Mouse (Mus musculus): ENCODE results near the gene Cald1.
A peak's percentile ranks its signal among the peaks of the same experiment; 100 is the strongest.

Cald1 gene

DNA sequence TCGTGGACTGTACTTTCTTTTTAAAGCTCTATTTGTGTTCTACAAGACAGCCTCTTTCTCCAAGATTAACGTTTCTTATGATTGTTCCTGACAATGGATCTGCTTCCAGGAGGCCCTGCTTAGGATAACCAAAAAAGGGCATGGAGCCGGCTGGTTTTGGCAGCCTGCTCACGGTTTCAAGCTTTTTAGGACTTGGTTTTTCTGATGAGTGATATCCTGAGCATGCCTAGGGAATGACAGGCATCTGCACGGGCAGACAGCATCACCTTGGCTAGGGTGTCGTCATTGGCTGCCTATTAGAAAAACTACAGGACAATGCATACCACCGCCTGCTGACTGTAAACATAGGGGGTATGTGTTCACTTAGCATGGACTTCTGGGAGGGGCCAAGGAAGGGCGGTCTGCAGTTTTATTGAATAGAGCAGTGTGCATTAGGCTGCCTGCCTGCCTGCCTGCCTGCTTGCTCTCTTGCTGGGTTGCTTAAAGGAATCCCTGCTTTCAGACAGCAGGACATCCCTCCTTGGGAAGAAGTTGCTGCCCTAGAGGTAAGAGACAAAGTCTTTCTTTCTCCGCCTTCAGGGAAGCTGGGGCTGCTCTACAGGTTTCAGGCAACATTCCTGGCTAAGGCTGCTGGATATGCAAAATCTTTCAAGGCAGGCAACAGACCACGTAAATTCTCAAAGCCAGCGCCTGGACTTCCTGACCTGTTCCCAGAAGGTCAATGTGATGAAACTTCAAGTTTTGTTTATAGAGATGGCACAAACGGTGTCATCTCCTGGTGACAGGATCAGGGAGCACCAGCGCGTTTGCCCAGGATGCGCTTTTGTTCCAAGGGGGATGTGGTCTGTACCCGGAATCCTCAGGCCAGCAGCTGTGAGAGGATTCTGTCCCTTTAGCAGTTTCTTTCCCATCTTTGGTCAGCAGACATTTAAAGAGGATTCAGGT, at the start of gene Cald1:
Gene Cald1 (plus strand): TSS at position 380 of the 945 bp plus-strand sequence.
- DNase-seq: peak; percentile 70 to 71

DNA sequence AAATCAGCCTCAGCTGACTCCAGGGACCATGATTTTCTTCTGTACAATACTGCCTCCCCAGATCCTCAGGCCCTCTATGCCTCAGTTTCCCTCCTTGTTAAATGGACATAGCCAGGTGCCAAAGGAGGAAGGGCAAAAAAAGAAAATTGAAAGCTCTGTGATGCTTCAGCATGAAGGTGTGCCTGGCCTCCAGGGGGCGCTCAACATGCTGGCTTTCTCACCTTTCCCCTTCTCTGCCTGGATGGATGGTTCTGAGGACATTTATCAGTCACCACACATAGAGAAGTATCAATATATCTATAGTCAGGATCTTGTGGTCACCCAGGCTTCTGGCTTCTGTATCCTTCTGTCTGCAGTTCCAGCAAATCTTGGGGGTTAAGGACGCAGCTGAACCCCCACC, 49.3 kb upstream of the Cald1 start:
- DNase-seq: peak; percentile 65 to 84

DNA sequence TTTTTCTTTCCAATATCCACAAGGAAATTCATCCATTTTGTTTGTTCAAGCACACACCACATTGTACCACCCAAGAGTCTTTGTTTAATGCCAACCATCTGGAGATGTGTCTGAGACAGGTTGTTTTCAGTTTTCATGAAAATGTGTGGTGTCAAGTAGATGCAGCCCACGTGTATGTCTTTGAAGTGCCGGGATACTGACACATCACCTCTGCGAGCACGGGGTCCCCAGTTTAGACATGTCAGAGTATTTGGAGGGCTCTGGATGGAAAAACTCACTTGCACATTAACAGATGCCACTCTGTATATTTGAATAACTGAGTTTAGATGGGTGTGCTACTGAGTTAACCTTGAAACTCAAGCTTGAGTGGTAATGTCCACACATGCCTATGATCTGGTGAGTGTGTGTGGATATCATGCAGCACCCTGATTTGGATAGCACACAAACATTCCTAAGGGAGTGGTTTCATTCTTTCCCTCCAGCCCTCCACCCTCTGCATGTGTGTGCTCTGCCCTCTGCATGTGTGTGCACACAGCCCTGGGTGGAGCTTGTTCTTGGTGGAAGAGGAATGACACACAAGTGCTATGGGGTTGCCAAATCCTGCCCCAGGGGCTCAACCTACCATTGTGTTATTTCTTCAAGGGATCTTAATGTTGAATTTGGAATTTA, 45.7 kb upstream of the Cald1 start:
- DNase-seq: no peak

DNA sequence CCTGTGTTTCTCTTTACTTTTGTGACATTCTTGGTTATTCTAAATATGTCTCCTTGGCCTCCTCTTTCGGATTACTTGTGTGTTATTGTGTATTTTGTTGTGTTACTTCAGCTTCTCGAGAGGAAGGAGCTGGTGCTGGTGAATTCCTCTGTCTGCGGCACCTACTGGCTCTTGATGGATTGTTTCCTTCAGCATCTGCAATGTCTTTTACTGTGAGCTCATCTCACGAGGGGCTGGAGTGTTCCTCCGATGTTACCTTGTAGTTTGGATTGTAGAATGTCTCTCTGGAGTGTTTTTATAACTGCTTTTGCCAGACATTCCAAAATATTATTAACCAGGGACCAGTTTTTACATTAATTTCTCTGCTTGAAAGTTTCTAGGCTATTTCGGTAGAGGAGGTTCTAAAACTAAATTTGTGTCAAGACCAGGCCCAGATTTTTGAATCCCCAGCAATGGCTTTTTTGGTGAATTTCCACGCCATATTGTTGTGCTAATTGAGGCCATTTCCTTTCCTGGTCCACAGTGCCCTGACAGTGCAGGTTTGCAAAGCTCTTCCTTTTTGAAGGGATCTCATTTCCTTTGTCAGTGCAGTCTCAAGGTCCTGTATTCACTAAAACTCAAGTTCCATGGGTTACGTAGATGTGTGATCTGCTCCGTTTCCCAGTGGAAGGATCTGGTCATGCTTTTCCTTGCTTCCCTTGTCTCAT, 43.9 kb upstream of the Cald1 start:
- no peak for DNase-seq

DNA sequence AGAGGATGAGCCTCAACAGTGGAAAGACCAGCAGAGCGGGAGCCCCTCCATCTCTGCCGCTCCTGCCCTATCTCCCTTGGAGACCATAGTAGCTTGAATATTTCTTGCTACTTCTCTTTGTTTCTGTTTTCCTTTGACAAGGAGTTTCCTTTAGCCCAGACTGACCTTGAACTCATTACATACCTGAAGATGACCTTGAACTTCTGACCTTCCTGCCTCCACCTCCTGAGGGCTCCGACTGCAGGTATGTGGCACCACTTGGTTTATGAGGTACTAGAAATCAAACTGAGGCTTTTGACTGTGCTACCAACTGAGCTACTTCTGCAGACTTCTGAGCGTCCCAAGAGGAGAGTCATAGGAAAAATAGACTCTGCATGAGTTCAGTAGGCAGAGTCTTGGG, 38.8 kb upstream of the Cald1 start:
- DNase-seq: no peak

DNA sequence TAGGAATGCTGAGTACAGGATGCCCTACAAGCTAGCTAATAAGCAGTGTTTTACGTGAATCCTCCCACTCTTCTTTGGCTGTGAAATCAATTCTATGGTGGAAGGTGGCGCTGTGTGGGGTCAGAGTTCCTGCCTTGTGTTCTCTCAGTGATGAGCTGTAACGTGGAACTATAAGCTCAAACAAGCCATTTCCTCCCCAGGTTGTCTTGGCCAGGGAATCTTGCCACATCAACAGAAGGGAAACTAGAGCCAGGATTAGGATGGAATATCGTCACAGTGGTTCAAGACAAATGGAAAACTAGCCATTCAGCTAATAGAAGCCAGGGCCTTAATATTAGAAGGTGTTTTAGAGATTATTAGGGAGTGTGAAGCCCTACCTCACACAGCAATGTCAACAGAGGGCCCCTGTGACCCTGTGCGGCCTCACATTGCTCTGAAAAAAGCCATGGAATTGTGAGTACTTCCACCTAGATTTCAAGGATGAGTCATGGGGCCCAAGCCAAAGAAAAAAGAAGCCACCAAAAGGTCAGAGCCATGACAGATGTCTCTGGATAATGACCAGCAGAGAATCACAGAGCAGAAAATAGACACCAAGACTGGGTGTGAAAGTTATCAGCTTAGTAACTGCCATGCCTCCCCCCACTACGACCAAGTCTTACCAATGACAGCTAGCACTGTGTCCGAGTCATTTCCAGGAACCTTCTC, 33.0 kb upstream of the Cald1 start:
- no peak for DNase-seq

DNA sequence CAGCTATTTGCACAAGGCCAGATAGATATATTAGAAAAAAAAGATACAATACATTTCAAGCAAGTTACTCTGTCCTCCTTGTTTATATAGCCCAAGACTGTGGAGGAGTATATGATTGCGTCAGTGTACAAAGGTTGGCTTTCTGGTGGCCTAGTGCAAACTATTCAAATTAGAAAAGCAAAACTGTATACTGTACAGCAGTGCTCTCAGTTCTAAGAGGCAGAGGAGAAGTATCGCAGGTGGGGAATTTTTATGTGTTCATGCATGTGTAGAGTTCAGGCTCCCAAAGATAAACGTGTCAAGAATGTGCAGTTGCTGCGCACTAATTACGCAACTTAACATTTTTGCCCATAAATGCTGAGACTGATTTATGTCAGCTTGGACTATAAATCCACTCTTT, 31.0 kb upstream of the Cald1 start:
- no peak for DNase-seq

DNA sequence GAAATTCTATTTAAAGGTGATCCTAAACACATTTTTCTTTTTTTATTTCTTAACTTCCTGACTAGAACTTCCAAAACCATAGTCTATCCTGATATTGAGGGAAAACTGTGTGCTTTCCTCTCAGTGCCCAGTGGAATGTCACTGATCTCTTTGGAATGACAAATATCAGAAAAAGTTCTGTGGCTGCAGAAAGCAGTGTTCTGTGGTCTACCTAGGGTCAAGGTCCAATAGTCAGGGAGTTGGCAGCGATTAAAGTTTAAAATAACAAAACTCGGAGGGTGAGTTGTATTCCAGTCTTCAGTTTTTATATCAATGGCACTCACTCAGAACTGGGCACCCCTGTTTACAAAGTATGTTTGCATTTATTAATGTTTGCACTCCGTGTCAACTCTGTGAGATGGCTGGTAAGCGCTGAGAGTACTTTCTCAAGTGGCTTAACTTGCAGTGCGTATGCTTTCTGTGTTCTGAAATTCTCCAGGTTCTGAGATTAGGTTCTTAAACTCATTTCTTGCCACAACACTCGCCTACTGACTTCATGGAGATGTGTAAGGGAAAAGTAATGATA, 18.7 kb upstream of the Cald1 start:
- peak in 1 of 2 experiments; percentile 24 for DNase-seq

DNA sequence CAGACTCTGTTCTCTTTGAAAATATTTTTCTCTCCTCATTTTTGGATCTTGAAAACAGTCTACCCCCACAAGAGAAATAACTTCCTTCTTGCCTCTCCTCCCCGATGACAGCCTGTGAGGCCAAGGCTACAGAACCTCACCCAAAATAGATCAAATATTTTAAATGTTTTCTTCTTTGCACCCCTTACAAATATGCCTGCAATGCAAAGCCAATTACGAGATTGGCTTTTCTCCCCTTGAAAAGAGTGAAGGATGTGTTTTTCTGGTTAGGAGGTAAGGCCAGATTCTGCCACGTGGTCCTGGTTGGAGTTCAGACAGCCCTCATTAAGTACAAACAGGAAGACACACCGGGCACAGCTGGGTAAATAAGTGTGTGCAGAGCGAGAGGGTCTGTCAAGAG, 14.9 kb upstream of the Cald1 start:
- no peak for DNase-seq

DNA sequence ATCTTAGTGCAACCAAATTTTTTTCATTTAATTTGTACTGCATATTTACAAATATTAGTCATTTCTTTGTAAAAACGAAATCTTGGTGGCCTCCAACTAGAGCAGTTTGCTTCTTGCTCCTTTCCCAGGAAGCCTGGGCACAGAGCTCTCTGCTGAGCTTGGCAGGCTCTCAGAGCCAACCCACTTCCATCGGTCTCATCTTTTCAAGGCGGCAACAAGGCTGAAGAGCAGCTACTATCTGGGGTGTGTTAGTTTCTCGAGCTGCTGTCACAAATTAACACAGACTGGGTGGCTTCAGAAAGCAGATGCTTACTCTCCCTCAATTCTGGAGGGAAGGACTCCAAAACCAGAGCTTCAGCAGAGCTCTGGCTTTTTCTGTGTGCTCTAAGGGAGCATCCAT, 10.2 kb upstream of the Cald1 start:
- no peak for DNase-seq

DNA sequence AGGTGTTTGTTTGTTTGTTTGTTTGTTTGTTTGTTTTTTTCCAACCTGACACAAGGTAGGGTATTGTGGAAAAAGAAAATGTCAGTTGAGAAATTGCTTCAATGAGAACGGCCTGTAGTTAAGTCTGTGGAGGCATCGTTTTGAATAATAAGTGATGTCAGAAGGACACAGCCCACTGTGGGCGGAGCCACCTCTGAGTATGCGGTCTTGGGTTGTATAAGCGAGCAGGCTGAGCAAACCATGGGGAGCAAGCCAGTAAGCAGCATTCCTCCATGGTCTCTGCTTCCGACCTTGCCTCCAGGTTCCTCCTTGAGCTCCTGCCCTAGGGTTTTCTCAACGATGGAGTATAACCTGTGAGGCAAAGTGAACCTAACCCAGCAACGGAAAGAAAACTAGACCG, 7.6 kb upstream of the Cald1 start:
- no peak for DNase-seq

DNA sequence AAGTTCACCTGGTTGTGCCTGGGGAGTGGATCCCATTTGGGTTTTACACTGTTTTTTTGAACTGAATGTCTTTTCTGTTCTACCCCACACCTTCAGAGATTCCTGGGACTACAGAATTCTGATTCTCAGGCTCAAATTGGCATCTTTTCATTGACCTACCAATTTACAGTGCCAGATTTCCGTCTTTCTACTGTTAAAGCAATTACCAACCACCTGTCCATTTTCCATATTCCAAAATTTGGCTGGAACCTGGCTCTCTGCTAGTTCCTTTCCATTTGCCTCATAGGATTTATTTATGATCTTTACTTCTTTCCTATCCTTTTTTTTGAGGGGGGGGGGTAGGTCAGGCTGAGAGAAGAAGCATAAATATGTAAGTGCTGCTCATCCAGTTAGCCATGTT, 4.9 kb upstream of the Cald1 start:
- DNase-seq: no peak

DNA sequence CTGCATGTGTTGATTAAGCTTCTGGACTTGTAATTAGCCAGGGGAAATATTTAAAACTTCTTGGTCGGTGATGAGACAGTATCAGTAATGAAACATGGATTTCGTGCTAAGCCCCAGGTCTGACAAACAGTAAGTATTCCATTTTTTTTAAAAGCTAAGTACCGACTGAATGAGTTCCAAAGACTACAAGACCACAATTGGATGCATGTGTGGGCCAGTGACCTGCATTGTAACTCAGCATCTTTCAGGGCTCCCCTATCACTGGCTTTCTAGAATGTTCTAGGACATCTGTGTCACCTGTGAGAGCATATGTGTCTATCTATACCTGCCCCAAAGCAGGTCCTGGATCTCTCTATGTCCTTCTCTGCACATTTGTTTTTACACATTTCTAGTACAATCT, 984 bp upstream of the Cald1 start:
- DNase-seq: no peak

DNA sequence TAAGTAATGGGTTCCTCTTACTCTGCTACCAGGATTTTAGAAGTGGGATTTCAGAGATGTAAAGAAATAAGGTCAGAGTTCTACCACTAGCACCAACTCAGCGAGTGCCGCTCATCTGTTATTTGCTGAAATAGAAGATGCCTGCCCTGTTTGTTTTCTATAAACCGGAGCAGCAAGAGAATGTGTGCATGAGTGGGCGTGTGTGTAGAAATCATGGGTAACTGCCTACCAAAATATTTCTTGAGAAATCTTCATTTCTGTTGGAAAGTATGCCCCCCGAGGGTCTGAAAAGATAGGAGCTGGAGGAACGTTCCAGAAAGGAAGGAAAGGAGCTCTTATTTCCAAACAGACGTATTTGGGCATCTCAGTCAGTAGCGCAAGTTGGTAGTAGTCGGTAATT, 871 bp downstream of the Cald1 start:
- no peak for DNase-seq

DNA sequence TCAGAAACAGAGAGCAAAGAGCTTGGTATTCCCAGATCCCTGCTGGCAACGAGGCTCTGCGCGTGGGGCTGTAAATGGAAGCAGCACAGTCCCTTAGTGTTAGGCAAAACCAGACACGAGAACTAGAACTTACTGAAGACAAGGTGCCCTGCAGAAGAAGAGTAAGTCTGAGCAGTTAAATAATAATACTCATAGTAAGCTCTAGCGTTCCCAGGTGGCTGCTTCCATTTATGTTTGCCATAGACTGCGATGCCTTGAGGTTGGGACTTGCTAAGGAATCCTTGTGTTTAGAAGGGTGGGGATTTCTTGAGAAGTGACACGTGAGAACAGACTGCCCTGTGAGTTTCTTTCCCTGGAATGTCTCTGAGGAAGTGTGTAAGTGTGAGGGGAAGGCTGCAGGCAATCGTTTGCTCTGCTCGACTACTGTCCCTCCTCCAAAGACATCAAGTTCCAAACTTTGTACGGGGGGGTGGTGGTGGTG, 1.4 kb downstream of the Cald1 start:
- peak; percentile 34 to 46 for DNase-seq

DNA sequence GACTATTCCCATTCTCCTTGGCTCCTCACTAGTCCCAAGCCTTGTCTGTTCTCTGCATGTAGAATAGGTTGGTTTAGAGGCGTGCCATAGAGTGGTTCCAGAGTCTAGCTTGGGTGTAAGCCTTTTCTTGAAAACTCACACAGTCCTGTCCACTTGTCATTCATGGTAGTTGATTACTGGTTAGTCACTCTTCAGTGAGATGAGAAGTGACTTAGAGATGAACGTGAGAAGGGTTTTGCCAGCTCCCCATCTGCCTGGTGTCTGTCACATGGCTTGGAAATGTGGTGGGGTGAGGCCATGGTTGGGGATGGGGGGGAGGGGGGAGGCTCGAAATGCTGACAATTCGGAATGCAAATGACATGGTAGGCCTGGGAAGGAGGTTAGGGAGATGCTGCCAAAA, 2.5 kb downstream of the Cald1 start:
- DNase-seq: no peak

DNA sequence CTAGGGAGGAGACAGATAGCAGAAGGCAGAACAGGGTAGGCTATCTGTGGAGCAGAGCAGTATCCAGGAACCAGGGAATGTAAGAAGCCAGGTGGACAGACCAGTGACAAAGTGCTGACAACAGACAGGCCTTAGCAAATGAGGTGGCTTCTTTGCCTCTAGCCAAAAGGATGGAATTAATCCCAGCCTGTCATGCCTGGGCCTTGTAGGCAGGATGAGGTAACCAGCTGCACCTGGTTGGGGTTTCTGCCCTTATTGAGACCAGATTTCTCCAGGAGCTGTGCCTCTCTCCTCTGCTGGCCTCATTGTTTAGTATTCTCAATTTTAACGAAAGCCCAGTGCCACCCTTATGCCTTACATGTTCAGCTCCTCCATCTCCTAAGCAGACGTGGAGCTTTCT, 3.8 kb downstream of the Cald1 start:
- DNase-seq: no peak

DNA sequence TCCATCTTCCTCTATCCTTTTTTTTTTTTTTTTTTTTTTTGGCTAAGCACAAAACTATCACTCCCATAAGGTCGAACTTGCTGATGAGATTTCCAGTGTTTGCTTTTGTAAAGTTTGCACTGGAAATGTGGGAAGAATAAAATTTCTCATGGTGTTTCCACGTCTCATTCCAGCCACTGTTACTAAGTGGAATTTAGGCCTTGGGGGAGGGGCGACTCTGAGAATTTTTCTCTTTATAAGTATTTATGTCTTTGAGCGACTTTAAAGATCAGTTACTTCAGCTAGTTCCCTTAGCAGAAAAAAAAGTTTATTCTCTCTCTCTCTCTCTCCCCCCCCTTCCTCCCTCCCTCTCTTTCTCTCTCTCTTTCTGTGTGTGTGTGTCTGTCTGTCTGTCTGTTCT, 8.1 kb downstream of the Cald1 start:
- DNase-seq: peak in 1 of 2 experiments; percentile 21

DNA sequence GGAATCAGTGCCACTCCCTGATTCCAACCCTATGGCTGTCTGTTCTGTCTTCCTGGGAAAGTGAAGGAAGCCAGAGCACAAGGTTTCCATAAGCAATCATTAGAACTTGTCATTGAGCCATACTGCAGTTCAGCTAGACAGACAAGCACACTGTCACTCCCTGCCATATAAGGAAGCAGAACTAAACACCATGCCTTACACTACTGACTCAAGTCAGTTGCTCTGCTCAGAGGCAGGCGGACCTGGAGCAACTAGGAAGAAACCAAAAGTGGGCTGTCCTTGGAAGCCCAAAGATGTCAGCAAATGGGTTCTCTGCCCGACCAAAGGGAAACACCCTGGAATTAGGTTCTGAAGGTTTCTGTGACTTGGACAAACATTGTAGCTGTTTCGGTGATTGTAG, 10.3 kb downstream of the Cald1 start:
- no peak for DNase-seq

DNA sequence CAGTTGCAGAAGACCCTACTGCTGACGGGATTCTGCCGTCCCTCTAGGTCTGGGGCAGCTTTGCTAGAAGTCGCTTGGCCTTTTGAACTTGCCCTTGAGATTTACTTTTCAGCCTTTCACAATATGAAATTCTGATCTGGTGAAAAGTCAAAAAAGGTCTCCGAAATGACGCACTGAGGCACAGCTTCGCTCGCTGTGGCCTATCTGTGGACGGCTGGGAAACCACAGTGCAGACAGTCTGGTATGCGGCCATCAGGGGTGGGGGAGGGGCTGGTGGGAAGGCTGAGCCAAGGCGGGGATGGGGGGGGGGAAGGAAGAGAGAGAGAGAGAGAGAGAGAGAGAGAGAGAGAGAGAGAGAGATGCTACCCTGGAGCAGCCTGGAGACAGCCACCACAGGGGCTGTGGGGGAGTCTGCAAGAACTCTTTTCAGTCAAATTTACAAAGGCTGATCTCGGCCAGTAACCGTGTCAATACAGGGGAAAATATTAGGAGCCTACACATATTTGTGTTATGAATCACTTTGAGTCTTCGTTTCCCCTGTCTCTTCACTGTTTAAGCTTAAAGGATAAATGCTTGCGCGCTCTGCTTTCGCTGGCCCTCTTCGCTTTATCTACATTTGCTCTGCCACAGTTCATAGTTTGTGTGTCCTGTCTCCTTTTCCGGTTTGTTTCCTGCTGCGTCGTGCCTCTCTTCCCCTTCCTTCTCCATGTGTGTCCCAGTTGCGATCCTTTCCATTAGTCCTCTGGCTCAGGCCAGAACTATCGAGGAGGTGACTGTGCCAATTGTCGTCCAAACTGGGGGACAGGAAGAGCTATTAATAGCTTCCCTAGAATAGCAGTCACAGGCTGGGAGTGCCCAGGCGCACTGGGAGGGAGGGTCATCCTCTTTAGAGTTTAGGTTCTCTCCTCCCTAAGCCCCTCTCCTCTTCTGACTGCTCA, 11.9 kb downstream of the Cald1 start:
- peak; percentile 63 to 85 for DNase-seq

DNA sequence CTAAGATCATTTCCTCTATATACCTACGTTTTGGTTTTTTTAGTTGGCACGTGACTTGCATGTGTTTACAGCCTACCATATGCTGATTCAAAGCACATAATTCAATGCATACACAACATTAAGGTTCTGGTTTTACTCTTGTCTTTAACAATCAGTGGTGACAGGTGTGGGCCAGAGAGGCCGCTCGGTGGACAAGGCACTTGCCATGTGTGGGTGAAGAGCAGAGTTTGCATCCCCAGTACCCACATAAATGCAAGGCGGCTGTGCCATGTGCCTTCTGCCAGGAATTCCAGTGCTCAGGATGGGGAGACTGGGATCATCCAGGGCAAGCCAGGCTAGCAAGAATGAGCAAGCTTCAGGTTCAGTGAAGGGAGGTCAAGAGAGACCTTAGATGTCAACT, 14.8 kb downstream of the Cald1 start:
- DNase-seq: no peak

Data from kidney, postnatal 25 days (tissue).